Mouse (Mus musculus) limb, embryonic 11.5 days (tissue): ENCODE results near the gene Glt8d2. TPM values are rescaled to one million over a fixed set of nuclear protein-coding genes. Genes with fewer than 3 reads are reported as not detected.
A peak's percentile ranks its signal among the peaks of the same experiment; 100 is the strongest.

Experiments used
- ATAC-seq: fragments of 200-750 bp; cut with Nextera tagmentation; 2 replicates; pipeline ENCODE4 v1.8.0; 2017; ENCODE audit warnings: low read depth; ENCODE audit not compliant: insufficient number of reproducible peaks, low FRiP score, low TSS enrichment
- DNase-seq: peaks from one replicate; pipeline ENCODE4 v3.0.0-alpha.2; 2015; ENCODE audit warnings: low spot score
- H3K27ac ChIP-seq: fragments of 300-500 bp; sonication (generic); replicated peaks from 2 replicates; pipeline ENCODE4 v1.5.1; 2014; ENCODE audit warnings: low read depth, mild to moderate bottlenecking, low read length
- H3K27me3 ChIP-seq: fragments of 300-500 bp; sonication (generic); 2 replicates; pipeline ENCODE4 v1.6.1; 2014; ENCODE audit warnings: mild to moderate bottlenecking, low read length, mixed read lengths; ENCODE audit not compliant: control insufficient read depth, insufficient read depth
- H3K36me3 ChIP-seq: fragments of 300-500 bp; sonication (generic); 2 replicates; pipeline ENCODE4 v1.6.1; 2014; ENCODE audit warnings: mild to moderate bottlenecking, low read length, moderate library complexity, mixed read lengths; ENCODE audit not compliant: control insufficient read depth, insufficient read depth
- H3K4me1 ChIP-seq: fragments of 300-500 bp; sonication (generic); 2 replicates; pipeline ENCODE4 v1.6.1; 2014; ENCODE audit warnings: low read length, mixed read lengths; ENCODE audit not compliant: control insufficient read depth, insufficient read depth
- H3K4me2 ChIP-seq: fragments of 300-500 bp; sonication (generic); 2 replicates; pipeline ENCODE4 v1.6.1; 2014; ENCODE audit warnings: low read depth, mild to moderate bottlenecking, moderate library complexity; ENCODE audit not compliant: severe bottlenecking
- H3K4me3 ChIP-seq: fragments of 300-500 bp; sonication (generic); 2 replicates; pipeline ENCODE4 v1.5.1; 2014; ENCODE audit warnings: low read depth, low read length
- H3K9ac ChIP-seq: fragments of 300-500 bp; sonication (generic); 2 replicates; pipeline ENCODE4 v1.6.1; 2014; ENCODE audit warnings: mild to moderate bottlenecking, low read length
- H3K9me3 ChIP-seq: fragments of 300-500 bp; sonication (generic); 2 replicates; pipeline ENCODE4 v1.6.1; 2016; ENCODE audit warnings: low read length; ENCODE audit not compliant: control insufficient read depth
- WGBS: fragments of 180-500 bp; shearing (Covaris S2); extraction: QIAGEN DNeasy Blood & Tissue Kit; methylation state at CpG from one replicate; pipeline ENCODE4 v1.1.7; 2014; 5-methylcytosine and 5-hydroxymethylcytosine counted together
- polyA plus RNA-seq: library from polyadenylated mRNA; unstranded; fragments of >200 nt; fragmentation: Nextera tagmentation; extraction: Ambion mirVana; gene quantifications from 2 replicates; pipeline ENCODE4 v1.2.1, GENCODE M21; 2014

Glt8d2 gene
- polyA plus RNA-seq, 1 experiment from 2014 or later, result 6.2 TPM

GRCm38 (mm10) chr10:82681639-82682038 is 8.8 kb downstream of the Glt8d2 start:
- Histone ChIP-seq H3K4me1 (no peaks in the 10 kb centered on the region), H3K27ac (no peak overlapping the region), H3K4me2 (no peak overlapping the region), H3K9ac (no peak overlapping the region), H3K9me3 (no peaks in the 10 kb centered on the region), H3K4me3 (no peak overlapping the region), H3K27me3 (no peaks in the 10 kb centered on the region), H3K36me3 (no peaks in the 10 kb centered on the region)
- DNase-seq, result no peak
- no peak for ATAC-seq
- WGBS, result 82% methylated on average over 7 of the region's 7 CpGs

DNA sequence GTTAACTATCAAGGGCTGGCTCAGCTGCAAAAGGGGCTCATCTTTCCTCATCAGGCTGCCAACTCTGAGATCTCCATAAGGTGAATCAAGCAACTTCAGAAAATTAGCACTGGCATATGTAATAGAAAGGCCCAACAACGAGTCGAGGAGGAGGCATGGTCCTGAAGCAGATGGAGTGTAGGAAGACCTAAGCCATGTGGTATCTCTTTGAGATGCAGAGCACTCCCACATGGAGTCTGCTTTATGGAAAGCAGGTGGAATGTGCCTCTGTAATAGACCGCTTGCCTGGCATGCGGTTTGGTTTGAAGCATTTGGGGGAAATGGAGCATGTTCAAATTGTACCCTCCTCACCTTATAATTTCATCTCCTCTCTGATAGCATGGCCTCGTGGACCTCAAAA is 9.7 kb downstream of the Glt8d2 start:
- Histone ChIP-seq H3K4me3 (no peak overlapping the region), H3K36me3 (no peaks in the 10 kb centered on the region), H3K9me3 (no peaks in the 10 kb centered on the region), H3K9ac (no peak overlapping the region), H3K27me3 (no peaks in the 10 kb centered on the region), H3K4me2 (no peak overlapping the region), H3K27ac (no peak overlapping the region), H3K4me1 (no peaks in the 10 kb centered on the region)
- WGBS, result 93% methylated on average over 5 of the region's 5 CpGs
- ATAC-seq (no peak), DNase-seq (no peak)

- H3K27me3 ChIP-seq, result no peaks in the 10 kb centered on the region
- H3K9me3 ChIP-seq, result no peaks in the 10 kb centered on the region
- no peaks in the 10 kb centered on the region for H3K4me1 ChIP-seq
- no peak overlapping the region for H3K4me2 ChIP-seq
- no peaks in the 10 kb centered on the region for H3K36me3 ChIP-seq
- 82% methylated on average over 6 of the region's 6 CpGs for WGBS
- DNase-seq, result no peak
- no peak overlapping the region for H3K4me3 ChIP-seq
- H3K9ac ChIP-seq, result no peak overlapping the region
- ATAC-seq, result no peak
- H3K27ac ChIP-seq, result no peak overlapping the region
Measured at GRCm38 (mm10) chr10:82676949-82677348, 13.5 kb downstream of the Glt8d2 start.

DNA sequence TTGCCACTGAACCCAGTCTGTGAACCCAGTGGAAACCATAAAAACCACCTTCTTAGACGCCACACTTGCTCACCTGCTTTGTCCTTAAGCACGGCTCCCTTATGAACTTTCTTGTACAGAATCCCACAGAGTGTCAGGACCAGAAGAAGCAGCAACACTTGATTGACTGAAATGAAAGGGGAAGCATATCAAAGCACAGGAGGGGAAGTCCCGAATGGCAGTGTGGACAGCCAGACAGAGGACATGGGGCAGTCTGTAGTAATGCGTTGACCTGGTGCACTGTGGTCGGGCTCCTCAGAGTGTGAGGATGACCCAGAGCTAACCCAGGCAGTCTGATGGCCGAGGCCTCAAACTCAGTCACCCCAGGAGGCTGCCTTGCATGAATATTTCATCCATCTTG is 20.2 kb downstream of the Glt8d2 start:
- DNase-seq (no peak), ATAC-seq (no peak)
- Histone ChIP-seq H3K9ac (no peak overlapping the region), H3K36me3 (no peaks in the 10 kb centered on the region), H3K27ac (no peak overlapping the region), H3K4me2 (no peak overlapping the region), H3K9me3 (no peaks in the 10 kb centered on the region), H3K4me1 (no peaks in the 10 kb centered on the region), H3K4me3 (no peak overlapping the region), H3K27me3 (no peaks in the 10 kb centered on the region)
- 85% methylated on average over 6 of the region's 6 CpGs for WGBS

DNA sequence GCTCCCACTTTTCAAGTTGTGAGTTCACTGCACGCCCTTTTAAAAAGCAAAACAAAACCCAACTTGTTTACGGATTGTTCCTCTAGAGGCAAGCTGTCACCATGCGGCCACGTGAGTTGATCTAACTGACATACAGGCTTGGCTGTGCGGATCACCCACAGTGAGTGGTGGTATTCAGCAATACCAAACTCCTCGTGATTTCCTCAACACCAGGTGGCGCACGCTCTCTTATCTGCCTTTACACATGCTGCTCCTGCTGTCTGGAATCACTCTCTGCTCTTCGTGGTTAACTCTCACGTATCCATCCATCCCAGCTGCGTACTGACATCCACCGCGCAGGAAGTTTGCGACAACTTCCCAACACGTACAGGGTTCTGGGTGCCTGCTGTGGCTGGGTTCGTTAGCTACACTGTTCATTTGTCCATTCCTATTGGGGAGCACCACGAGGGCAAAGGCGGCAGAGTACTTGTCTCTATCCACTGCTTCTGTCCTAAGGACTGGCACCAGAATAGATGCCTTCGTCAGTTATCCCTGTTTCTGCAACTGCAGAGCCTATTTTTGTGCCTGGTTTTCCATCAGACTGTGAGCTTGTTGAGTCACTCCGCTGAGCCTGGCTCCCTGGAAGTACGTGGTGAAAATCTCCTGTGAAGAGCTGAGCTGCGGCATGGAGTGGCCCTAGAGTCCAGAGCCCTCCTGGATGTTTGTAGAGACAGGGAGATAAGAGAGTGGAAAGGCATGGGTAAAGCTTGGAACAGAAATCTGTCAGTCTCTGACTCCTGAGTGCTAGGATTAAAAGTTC is 23.8 kb downstream of the Glt8d2 start:
- Histone ChIP-seq H3K9me3 (no peaks in the 10 kb centered on the region), H3K4me3 (no peak overlapping the region), H3K27ac (no peak overlapping the region), H3K4me2 (no peak overlapping the region; the same call in 1 of the 2 replicates), H3K4me1 (no peaks in the 10 kb centered on the region), H3K36me3 (no peaks in the 10 kb centered on the region), H3K27me3 (no peaks in the 10 kb centered on the region), H3K9ac (no peak overlapping the region)
- 24% methylated on average over 22 of the region's 22 CpGs for WGBS
- ATAC-seq (peak; percentile 88), DNase-seq (peak; percentile 91)

GRCm38 (mm10) chr10:82665951-82666350 is 24.5 kb downstream of the Glt8d2 start:
- H3K4me3 ChIP-seq, result no peak overlapping the region
- H3K4me2 ChIP-seq, result no peak overlapping the region
- no peak overlapping the region for H3K27ac ChIP-seq
- no peak overlapping the region for H3K9ac ChIP-seq
- 58% methylated on average over 3 of the region's 3 CpGs for WGBS
- no peak for DNase-seq
- H3K36me3 ChIP-seq, result no peaks in the 10 kb centered on the region
- no peaks in the 10 kb centered on the region for H3K9me3 ChIP-seq
- no peak for ATAC-seq
- H3K27me3 ChIP-seq, result no peaks in the 10 kb centered on the region
- H3K4me1 ChIP-seq, result no peaks in the 10 kb centered on the region

DNA sequence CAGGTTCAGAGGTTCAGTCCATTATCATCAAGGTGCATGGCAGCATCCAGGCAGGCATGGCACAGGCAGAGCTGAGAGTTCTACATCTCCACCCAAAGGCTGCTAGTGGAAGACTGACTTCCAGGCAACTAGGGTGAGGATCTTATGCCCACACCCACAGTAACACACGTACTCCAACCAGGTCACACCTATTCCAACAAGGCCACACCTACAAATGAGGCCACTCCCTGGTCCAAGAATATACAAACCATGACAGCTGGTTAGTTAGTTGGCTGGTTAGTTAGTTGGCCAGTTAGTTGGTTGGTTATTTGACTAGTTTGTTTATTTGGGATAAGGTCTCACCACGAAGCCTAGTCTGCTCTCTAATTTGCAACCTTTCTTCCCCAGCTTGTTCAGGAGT is 27.2 kb downstream of the Glt8d2 start:
- no peaks in the 10 kb centered on the region for H3K27me3 ChIP-seq
- no peaks in the 10 kb centered on the region for H3K9me3 ChIP-seq
- no peaks in the 10 kb centered on the region for H3K36me3 ChIP-seq
- H3K27ac ChIP-seq, result no peak overlapping the region
- no peak overlapping the region for H3K4me2 ChIP-seq
- H3K4me1 ChIP-seq, result no peaks in the 10 kb centered on the region
- DNase-seq (no peak), ATAC-seq (no peak)
- no peak overlapping the region for H3K9ac ChIP-seq
- H3K4me3 ChIP-seq, result no peak overlapping the region
- 83% methylated on average over 2 of the region's 2 CpGs for WGBS

GRCm38 (mm10) chr10:82662267-82662990 is 28.0 kb downstream of the Glt8d2 start:
- Histone ChIP-seq H3K4me3 (no peak overlapping the region), H3K9ac (no peak overlapping the region), H3K36me3 (no peaks in the 10 kb centered on the region), H3K4me2 (no peak overlapping the region), H3K4me1 (no peaks in the 10 kb centered on the region), H3K27ac (no peak overlapping the region), H3K27me3 (no peaks in the 10 kb centered on the region), H3K9me3 (no peaks in the 10 kb centered on the region)
- ATAC-seq (no peak), DNase-seq (no peak)
- 70% methylated on average over 14 of the region's 14 CpGs for WGBS
